Mouse (Mus musculus): ENCODE results near the gene Spen. TPM values are rescaled to one million over a fixed set of nuclear protein-coding genes. Genes with fewer than 3 reads are reported as not detected.

Spen gene
- polyA plus RNA-seq, 2 experiments from 2014 or later = 12.1 to 18.5 TPM

GRCm38 (mm10) chr4:141471491-141471890, 66.9 kb downstream of the Spen start:
- no peak for ATAC-seq

DNA sequence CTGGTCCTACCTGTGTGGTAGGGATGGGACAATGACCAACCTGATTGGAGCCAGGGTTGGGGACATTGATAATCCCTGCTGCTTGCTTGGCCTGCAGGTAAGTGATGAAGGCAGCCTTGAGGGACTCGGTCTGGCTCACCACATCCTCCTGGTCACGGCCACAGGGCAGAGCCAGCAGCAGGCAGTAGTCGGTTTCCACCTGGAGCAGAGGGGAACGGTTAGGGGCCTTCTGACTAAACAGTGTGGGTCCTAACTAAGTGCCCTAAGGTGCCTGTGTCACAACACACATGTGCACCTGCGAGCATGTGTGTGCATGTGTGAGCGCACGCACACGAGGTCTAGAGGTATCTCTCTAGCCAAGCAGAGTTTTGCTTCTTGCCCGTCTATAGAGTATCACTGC, 69.1 kb downstream of the Spen start:
- no peak for ATAC-seq

- no peak for ATAC-seq
Measured at GRCm38 (mm10) chr4:141468576-141468975, 69.8 kb downstream of the Spen start.

- ATAC-seq = no peak
Measured at GRCm38 (mm10) chr4:141467581-141467927, 70.8 kb downstream of the Spen start.

GRCm38 (mm10) chr4:141466844-141467580, 71.4 kb downstream of the Spen start:
- ATAC-seq = no peak

DNA sequence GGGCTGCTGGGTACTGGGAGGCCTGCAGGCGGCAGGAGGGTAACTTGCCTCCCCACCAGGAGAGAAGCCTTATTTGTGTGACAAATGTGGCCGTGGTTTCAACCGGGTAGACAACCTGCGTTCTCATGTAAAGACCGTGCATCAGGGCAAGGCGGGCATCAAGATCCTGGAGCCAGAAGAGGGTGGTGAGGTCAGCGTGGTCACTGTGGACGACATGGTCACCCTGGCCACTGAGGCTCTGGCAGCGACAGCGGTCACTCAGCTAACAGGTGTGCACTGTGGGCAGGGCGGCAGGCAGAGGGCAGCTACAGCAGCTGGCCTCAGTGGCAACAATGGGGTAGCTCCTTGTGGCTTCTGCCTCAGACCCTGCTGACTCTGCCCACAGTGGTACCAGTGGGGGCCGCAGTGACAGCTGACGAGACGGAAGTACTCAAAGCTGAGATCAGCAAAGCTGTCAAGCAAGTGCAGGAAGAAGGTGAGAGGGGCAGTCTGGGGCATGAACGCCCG, 72.1 kb downstream of the Spen start:
- no peak for ATAC-seq

DNA sequence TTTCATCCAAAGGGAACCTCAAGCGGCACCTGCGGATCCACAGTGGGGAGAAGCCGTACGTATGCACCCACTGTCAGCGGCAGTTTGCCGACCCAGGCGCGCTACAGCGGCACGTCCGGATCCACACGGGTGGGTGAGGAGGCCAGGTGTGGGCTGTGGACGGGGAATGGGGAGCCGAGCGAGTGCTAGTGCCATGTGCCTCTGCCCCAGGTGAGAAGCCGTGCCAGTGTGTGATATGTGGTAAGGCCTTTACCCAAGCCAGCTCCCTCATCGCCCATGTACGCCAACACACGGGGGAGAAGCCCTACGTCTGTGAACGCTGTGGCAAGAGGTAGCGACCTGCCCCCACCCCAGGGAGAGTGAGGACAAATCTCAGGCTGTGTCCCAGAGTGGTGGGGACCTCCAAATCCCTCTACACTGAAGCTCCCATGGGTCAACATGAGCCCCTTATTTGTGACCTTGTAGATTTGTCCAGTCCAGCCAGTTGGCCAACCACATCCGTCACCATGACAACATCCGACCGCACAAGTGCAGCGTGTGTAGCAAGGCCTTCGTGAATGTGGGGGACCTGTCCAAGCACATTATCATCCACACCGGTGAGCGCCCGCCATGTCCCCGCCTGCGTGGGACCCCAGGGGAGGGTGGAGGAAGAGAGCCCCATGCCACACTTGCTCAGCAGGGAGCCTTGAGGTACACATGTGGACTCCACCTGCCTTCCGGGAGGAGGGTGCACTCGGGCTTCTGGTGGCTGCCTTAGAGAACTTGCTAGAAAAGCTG, 72.7 kb downstream of the Spen start:
- no peak for ATAC-seq

- no peak for ATAC-seq
Measured at GRCm38 (mm10) chr4:141464722-141465121, 73.7 kb downstream of the Spen start.

DNA sequence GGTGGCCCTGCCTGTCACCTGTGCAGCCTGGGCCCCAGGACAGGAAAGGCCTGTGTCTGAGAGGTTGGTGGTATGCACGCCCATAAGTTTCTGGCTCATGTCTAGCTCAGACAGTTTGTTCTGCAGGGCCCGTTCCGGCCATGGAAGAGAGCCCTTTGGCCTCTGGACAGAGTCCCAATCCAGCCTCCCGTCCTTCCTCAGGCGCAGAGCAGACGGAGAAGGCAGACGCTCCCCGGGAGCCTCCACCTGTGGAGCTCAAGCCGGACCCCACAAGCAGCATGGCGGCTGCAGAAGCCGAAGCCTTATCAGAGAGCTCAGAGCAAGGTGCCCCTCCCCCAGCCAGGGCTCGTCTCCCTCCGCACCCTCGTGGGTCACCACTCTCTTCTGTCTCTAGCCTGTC, 74.9 kb downstream of the Spen start:
- no peak for ATAC-seq

- no peak for ATAC-seq
Measured at GRCm38 (mm10) chr4:141461576-141461975, 76.8 kb downstream of the Spen start.

DNA sequence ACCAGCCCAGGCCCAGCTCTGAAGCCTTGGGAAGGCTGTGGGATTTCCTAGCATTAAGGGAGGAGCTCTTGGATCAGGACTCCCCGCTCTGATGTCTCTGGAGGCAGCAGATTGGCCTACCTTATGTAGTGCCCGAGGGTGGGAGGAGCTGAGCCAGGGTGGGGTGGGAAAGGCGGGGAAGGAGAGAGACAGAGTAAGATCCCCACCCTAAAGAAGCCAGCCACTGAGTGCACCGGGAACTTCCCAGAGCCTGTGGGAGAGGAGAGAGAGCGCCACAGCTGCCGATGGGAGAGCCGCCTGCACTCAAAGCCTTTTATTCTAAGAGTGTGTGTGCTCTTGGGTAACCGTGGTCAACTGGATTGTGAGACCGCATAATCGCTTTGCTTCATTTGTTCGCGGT, 77.3 kb downstream of the Spen start:
- no peak for ATAC-seq

- ATAC-seq = no peak
Measured at GRCm38 (mm10) chr4:141460481-141460880, 77.9 kb downstream of the Spen start.

- no peak for ATAC-seq
Measured at GRCm38 (mm10) chr4:141459766-141460165, 78.6 kb downstream of the Spen start.

DNA sequence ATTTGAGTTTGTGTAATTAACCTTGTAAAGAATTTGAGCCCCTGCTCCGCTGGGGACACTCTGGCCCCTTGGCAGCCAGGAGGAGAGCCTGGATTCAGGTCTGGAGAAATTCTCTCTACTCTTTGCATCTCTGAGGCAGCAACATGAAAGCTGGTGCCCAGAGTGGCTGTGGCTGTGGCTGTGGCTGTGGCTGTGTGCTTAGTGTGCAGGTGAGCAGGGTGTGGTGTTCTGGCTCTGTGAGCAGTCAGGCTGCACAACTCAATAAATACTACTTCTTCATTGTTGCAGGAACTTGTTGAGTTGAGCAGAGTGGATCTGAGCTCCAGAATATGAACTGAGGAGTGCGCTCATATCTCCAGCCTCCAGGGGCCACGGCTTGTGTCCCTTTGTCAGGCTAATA, 79.5 kb downstream of the Spen start:
- no peak for ATAC-seq

GRCm38 (mm10) chr4:141458236-141458635, 80.2 kb downstream of the Spen start:
- ATAC-seq = no peak

- no peak for ATAC-seq
Measured at GRCm38 (mm10) chr4:141456193-141456938, 82.0 kb downstream of the Spen start.

GRCm38 (mm10) chr4:141455526-141455925, 82.9 kb downstream of the Spen start:
- ATAC-seq = no peak

- peak; percentile 97 for ATAC-seq
Measured at GRCm38 (mm10) chr4:141454581-141455350, 83.6 kb downstream of the Spen start.

GRCm38 (mm10) chr4:141451916-141452450, 86.4 kb downstream of the Spen start:
- no peak for ATAC-seq

GRCm38 (mm10) chr4:141451251-141451650, 87.1 kb downstream of the Spen start:
- no peak for ATAC-seq

DNA sequence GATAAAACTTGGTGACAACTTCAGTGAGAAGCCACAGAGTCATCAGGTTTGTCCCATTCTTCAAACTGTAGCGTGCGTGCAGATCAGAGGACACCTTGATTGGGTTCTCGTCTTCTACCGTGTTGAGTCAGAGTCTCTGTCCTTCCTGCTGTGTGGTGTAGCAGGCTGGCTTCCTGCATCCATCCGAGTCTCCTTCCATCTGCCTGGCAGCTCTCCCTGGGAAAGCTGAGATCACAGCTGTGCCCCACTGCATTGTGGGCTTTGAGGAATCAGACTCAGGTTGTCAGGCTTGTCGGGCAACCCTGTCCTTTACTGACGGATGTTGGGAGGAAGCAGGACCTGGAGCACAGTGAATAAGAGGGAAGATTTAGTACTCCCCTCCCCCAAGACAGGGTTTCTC, 92.2 kb downstream of the Spen start:
- no peak for ATAC-seq

DNA sequence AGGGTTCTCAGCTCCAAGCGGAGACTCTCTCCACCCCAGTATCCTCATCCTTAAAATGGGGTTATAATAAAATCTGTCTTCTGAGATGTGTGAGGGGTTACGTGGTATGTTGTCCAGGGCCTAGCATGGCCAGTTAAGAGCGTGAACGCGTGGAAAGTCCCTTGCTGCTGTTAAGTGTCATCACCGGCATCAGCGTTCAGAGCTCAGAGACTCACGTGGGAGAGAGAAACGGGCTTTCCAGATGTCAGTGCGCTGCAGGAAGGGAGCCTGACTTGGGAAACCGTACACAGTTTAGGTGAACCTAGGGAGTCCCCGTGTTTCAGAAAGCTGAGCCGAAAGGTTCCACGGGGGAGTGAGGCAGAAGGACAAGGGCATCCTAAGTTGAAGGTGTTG, 93.1 kb downstream of the Spen start:
- ATAC-seq = peak; percentile 42
